Comparison of ENCODE assay signal across 8 mouse cellular contexts in genomic region chr6:118196751-118197439, GRCm38 (mm10). TPM values are rescaled to one million over a fixed set of nuclear protein-coding genes. Genes with fewer than 3 reads are reported as not detected.
A peak's percentile ranks its signal among the peaks of the same experiment; 100 is the strongest.
DNase-seq lines count a peak whose midpoint lies in the region; ATAC-seq lines count a peak whose summit lies in the region.

No protein-coding gene starts in this region.

- peaks cover 80% of the 10 kb centered on the region for H3K27me3 ChIP-seq in hindbrain, embryonic 12.5 days
- peaks cover 71% of the 10 kb centered on the region for H3K27me3 ChIP-seq in liver, embryonic 11.5 days (replicated peaks; ENCODE audit: control insufficient read depth, insufficient read depth, low read length)
- H3K27me3 ChIP-seq in midbrain, embryonic 16.5 days (ENCODE audit: control insufficient read depth, insufficient read depth, low read depth, low read length), result peaks cover 32% of the 10 kb centered on the region

- no peak overlapping the region for H3K27ac ChIP-seq in hindbrain, embryonic 12.5 days
- H3K27ac ChIP-seq in liver, embryonic 11.5 days (ENCODE audit: low read depth, low read length), result no peak overlapping the region
- peak overlapping the region; percentile 53 for H3K27ac ChIP-seq in midbrain, embryonic 16.5 days (ENCODE audit: low read length)

- ATAC-seq in hindbrain, embryonic 12.5 days (ENCODE audit: low FRiP score), result peak; percentile 60
- ATAC-seq in liver, embryonic 11.5 days (replicated peaks; ENCODE audit: low FRiP score), result 0 out of 2 replicates have a peak, but pooled peaks have one; percentile 39
- peak; percentile 79 for ATAC-seq in midbrain, embryonic 16.5 days
- ATAC-seq in monocyte, adult 5-6 weeks (replicated peaks; ENCODE audit: insufficient number of reproducible peaks, low FRiP score, low TSS enrichment, poor library complexity, severe bottlenecking), result no peak

- H3K36me3 ChIP-seq in hindbrain, embryonic 12.5 days, result no peaks in the 10 kb centered on the region
- H3K36me3 ChIP-seq in liver, embryonic 11.5 days (ENCODE audit: control insufficient read depth, insufficient read depth, low read length), result no peaks in the 10 kb centered on the region
- no peaks in the 10 kb centered on the region for H3K36me3 ChIP-seq in midbrain, embryonic 16.5 days (ENCODE audit: control insufficient read depth, insufficient read depth, low read length)

- H3K4me2 ChIP-seq in hindbrain, embryonic 12.5 days (replicated peaks), result peak overlapping the region; percentile 93
- H3K4me2 ChIP-seq in liver, embryonic 11.5 days, result peak overlapping the region; percentile 85
- H3K4me2 ChIP-seq in midbrain, embryonic 16.5 days (ENCODE audit: low read length), result peak overlapping the region; percentile 99

- peak overlapping the region; percentile 66 for H3K9ac ChIP-seq in hindbrain, embryonic 12.5 days
- no peak overlapping the region for H3K9ac ChIP-seq in liver, embryonic 11.5 days (ENCODE audit: low read depth, low read length)
- peak overlapping the region; percentile 78 for H3K9ac ChIP-seq in midbrain, embryonic 16.5 days (ENCODE audit: low read depth, low read length)

- peak; percentile 23 to 24 for DNase-seq in layer of hippocampus, postnatal 25 days (ENCODE audit: extremely low spot score in 1 of 2, low spot score in 1 of 2)
- no peak for DNase-seq in layer of hippocampus, adult 8-10 months (ENCODE audit: low spot score in 2 of 2)
- peak; percentile 27 for DNase-seq in cerebellum, adult 8-10 months
- DNase-seq in forelimb bud, embryonic 11.5 days (ENCODE audit: low read depth, low spot score), result peak; percentile 24
- DNase-seq in liver, embryonic 11.5 days (ENCODE audit: low spot score), result peak; percentile 53

- H3K4me1 ChIP-seq in hindbrain, embryonic 12.5 days, result peaks cover 4% of the 10 kb centered on the region
- no peaks in the 10 kb centered on the region for H3K4me1 ChIP-seq in liver, embryonic 11.5 days (replicated peaks; ENCODE audit: control insufficient read depth, insufficient read depth, low read length)
- peaks cover 8% of the 10 kb centered on the region for H3K4me1 ChIP-seq in midbrain, embryonic 16.5 days (ENCODE audit: control insufficient read depth, insufficient read depth, low read length)

- under 1% methylated on average over 84 of the region's 84 CpGs for WGBS in hindbrain, embryonic 12.5 days
- 2% methylated on average over 81 of the region's 84 CpGs for WGBS in liver, embryonic 11.5 days
- WGBS in midbrain, embryonic 16.5 days, result under 1% methylated on average over 78 of the region's 84 CpGs

- no peaks in the 10 kb centered on the region for H3K9me3 ChIP-seq in hindbrain, embryonic 12.5 days (replicated peaks)
- no peaks in the 10 kb centered on the region for H3K9me3 ChIP-seq in liver, embryonic 11.5 days (ENCODE audit: control insufficient read depth, low read length)
- H3K9me3 ChIP-seq in midbrain, embryonic 16.5 days (replicated peaks; ENCODE audit: control insufficient read depth, low read length, poor library complexity, severe bottlenecking), result no peaks in the 10 kb centered on the region

- peak overlapping the region; percentile 61 for H3K4me3 ChIP-seq in hindbrain, embryonic 12.5 days
- H3K4me3 ChIP-seq in liver, embryonic 11.5 days (ENCODE audit: low read depth, low read length), result peak overlapping the region; percentile 56
- peak overlapping the region; percentile 76 for H3K4me3 ChIP-seq in midbrain, embryonic 16.5 days (ENCODE audit: low read depth, low read length)

RNA-seq across cellular contexts. Expression of gene Ret, which starts 0.6 kb away (rescaled TPM):
- total RNA-seq in layer of hippocampus, postnatal 25 days (2021), result 1 to 10 TPM; 3.0 to 3.4 TPM
- 1 to 10 TPM; 3.1 to 3.9 (median 3.8) TPM for total RNA-seq in layer of hippocampus, adult 8-10 months (2022)
- polyA plus RNA-seq in hindbrain, embryonic 12.5 days (2016; fragmentation: Nextera tagmentation; extraction: Ambion mirVana), result 6.5 and 6.6 TPM in 2 replicates
- 0.91 and 0.95 TPM in 2 replicates for polyA plus RNA-seq in liver, embryonic 11.5 days (2014; fragmentation: Nextera tagmentation; extraction: Ambion mirVana)
- 6.1 and 7.8 TPM in 2 replicates for polyA plus RNA-seq in midbrain, embryonic 16.5 days (2015; fragmentation: Nextera tagmentation; extraction: Ambion mirVana)
- total RNA-seq in monocyte, adult 5-6 weeks (2017), result 0.19 to 0.58 TPM (median 0.21 TPM) in 3 replicates

RNA-seq across cellular contexts. Expression of gene Csgalnact2, which starts 58.0 kb away (rescaled TPM):
- total RNA-seq in layer of hippocampus, postnatal 25 days (2021), result 10 to 100 TPM; 10.7 to 11.2 TPM
- 10 to 100 TPM; 10.4 to 13.6 (median 12.2) TPM for total RNA-seq in layer of hippocampus, adult 8-10 months (2022)
- polyA plus RNA-seq in hindbrain, embryonic 12.5 days (2016; fragmentation: Nextera tagmentation; extraction: Ambion mirVana), result 9.8 and 12.3 TPM in 2 replicates
- polyA plus RNA-seq in liver, embryonic 11.5 days (2014; fragmentation: Nextera tagmentation; extraction: Ambion mirVana), result 14.3 and 16.3 TPM in 2 replicates
- polyA plus RNA-seq in midbrain, embryonic 16.5 days (2015; fragmentation: Nextera tagmentation; extraction: Ambion mirVana), result 10.4 and 11.8 TPM in 2 replicates
- 131 to 223 TPM (median 204 TPM) in 3 replicates for total RNA-seq in monocyte, adult 5-6 weeks (2017)

Comparison
In these comparisons a context has a peak if more than half of its experiments do, and no peak if none do; other contexts are left out.
1. DNase-seq: peak in layer of hippocampus, postnatal 25 days (2 of 2), cerebellum, adult 8-10 months (single experiment), forelimb bud, embryonic 11.5 days (single experiment) and liver, embryonic 11.5 days (single experiment); none in layer of hippocampus, adult 8-10 months (0 of 2).
2. Peak in every context shown above with its lines, with median percentiles within 50 percentile points of each other: H3K4me2 ChIP-seq and H3K4me3 ChIP-seq.